Mouse (Mus musculus): Measurements from ENCODE around the gene Smoc1. TPM values are rescaled to one million over a fixed set of nuclear protein-coding genes. Genes with fewer than 3 reads are reported as not detected.

Gene Smoc1
- polyA plus RNA-seq, 1 experiment = 4.4 TPM

- H3K4me1 ChIP-seq (ENCODE audit: control insufficient read depth, insufficient read depth, insufficient read length, low read length) = no peaks in the 10 kb centered on the region
- TF ChIP-seq POLR2A (IDR thresholded peaks at IDR 0.05; ENCODE audit: low read depth, low read length) = no peak
- no peak for TF ChIP-seq CTCF (IDR thresholded peaks at IDR 0.05; ENCODE audit: extremely low read depth, insufficient read length, insufficient replicate concordance, low read depth, low read length)
- H3K4me3 ChIP-seq (ENCODE audit: low read depth, low read length) = no peak overlapping the region
- no peaks in the 10 kb centered on the region for H3K27me3 ChIP-seq (ENCODE audit: control insufficient read depth, insufficient read depth, low read length)
- no peaks in the 10 kb centered on the region for H3K36me3 ChIP-seq (ENCODE audit: control insufficient read depth, insufficient read depth, low read length)
- 74% methylated on average over 5 of the region's 5 CpGs for WGBS
- H3K27ac ChIP-seq (ENCODE audit: insufficient read depth, low read depth, low read length) = no peak overlapping the region
These were observed 124.3 kb downstream of the Smoc1 start for GRCm38 (mm10) chr12:81150917-81151316.

GRCm38 (mm10) chr12:81152082-81152481, 125.5 kb downstream of the Smoc1 start:
- WGBS = 47% methylated on average over 2 of the region's 2 CpGs
- no peaks in the 10 kb centered on the region for H3K36me3 ChIP-seq (ENCODE audit: control insufficient read depth, insufficient read depth, low read length)
- no peak overlapping the region for H3K27ac ChIP-seq (ENCODE audit: insufficient read depth, low read depth, low read length)
- no peak for TF ChIP-seq POLR2A (IDR thresholded peaks at IDR 0.05; ENCODE audit: low read depth, low read length)
- no peak for TF ChIP-seq CTCF (IDR thresholded peaks at IDR 0.05; ENCODE audit: extremely low read depth, insufficient read length, insufficient replicate concordance, low read depth, low read length)
- no peaks in the 10 kb centered on the region for H3K27me3 ChIP-seq (ENCODE audit: control insufficient read depth, insufficient read depth, low read length)
- no peaks in the 10 kb centered on the region for H3K4me1 ChIP-seq (ENCODE audit: control insufficient read depth, insufficient read depth, insufficient read length, low read length)
- H3K4me3 ChIP-seq (ENCODE audit: low read depth, low read length) = no peak overlapping the region

- Histone ChIP-seq H3K27me3 (ENCODE audit: control insufficient read depth, insufficient read depth, low read length) (no peaks in the 10 kb centered on the region), H3K27ac (ENCODE audit: insufficient read depth, low read depth, low read length) (no peak overlapping the region), H3K4me3 (ENCODE audit: low read depth, low read length) (no peak overlapping the region), H3K36me3 (ENCODE audit: control insufficient read depth, insufficient read depth, low read length) (no peaks in the 10 kb centered on the region), H3K4me1 (ENCODE audit: control insufficient read depth, insufficient read depth, insufficient read length, low read length) (no peaks in the 10 kb centered on the region)
- 68% methylated on average over 6 of the region's 6 CpGs for WGBS
- no peak for TF ChIP-seq CTCF (IDR thresholded peaks at IDR 0.05; ENCODE audit: extremely low read depth, insufficient read length, insufficient replicate concordance, low read depth, low read length)
- TF ChIP-seq POLR2A (IDR thresholded peaks at IDR 0.05; ENCODE audit: low read depth, low read length) = no peak
These were observed 129.1 kb downstream of the Smoc1 start for GRCm38 (mm10) chr12:81155675-81156074.

GRCm38 (mm10) chr12:81156841-81157240, 130.2 kb downstream of the Smoc1 start:
- Histone ChIP-seq H3K4me3 (ENCODE audit: low read depth, low read length) (no peak overlapping the region), H3K36me3 (ENCODE audit: control insufficient read depth, insufficient read depth, low read length) (no peaks in the 10 kb centered on the region), H3K27ac (ENCODE audit: insufficient read depth, low read depth, low read length) (no peak overlapping the region), H3K27me3 (ENCODE audit: control insufficient read depth, insufficient read depth, low read length) (no peaks in the 10 kb centered on the region), H3K4me1 (ENCODE audit: control insufficient read depth, insufficient read depth, insufficient read length, low read length) (no peaks in the 10 kb centered on the region)
- TF ChIP-seq CTCF (IDR thresholded peaks at IDR 0.05; ENCODE audit: extremely low read depth, insufficient read length, insufficient replicate concordance, low read depth, low read length) (no peak), POLR2A (IDR thresholded peaks at IDR 0.05; ENCODE audit: low read depth, low read length) (no peak)
- 68% methylated on average over 8 of the region's 8 CpGs for WGBS

- Histone ChIP-seq H3K27ac (ENCODE audit: insufficient read depth, low read depth, low read length) (no peak overlapping the region), H3K27me3 (ENCODE audit: control insufficient read depth, insufficient read depth, low read length) (no peaks in the 10 kb centered on the region), H3K36me3 (ENCODE audit: control insufficient read depth, insufficient read depth, low read length) (no peaks in the 10 kb centered on the region), H3K4me1 (ENCODE audit: control insufficient read depth, insufficient read depth, insufficient read length, low read length) (no peaks in the 10 kb centered on the region), H3K4me3 (ENCODE audit: low read depth, low read length) (no peak overlapping the region)
- 74% methylated on average over 2 of the region's 2 CpGs for WGBS
- no peak for TF ChIP-seq POLR2A (IDR thresholded peaks at IDR 0.05; ENCODE audit: low read depth, low read length)
- TF ChIP-seq CTCF (IDR thresholded peaks at IDR 0.05; ENCODE audit: extremely low read depth, insufficient read length, insufficient replicate concordance, low read depth, low read length) = no peak
These were observed 133.3 kb downstream of the Smoc1 start for GRCm38 (mm10) chr12:81159947-81160346.

GRCm38 (mm10) chr12:81160425-81160824, 133.8 kb downstream of the Smoc1 start:
- H3K36me3 ChIP-seq (ENCODE audit: control insufficient read depth, insufficient read depth, low read length) = no peaks in the 10 kb centered on the region
- no peak for TF ChIP-seq CTCF (IDR thresholded peaks at IDR 0.05; ENCODE audit: extremely low read depth, insufficient read length, insufficient replicate concordance, low read depth, low read length)
- no peak overlapping the region for H3K27ac ChIP-seq (ENCODE audit: insufficient read depth, low read depth, low read length)
- no peaks in the 10 kb centered on the region for H3K4me1 ChIP-seq (ENCODE audit: control insufficient read depth, insufficient read depth, insufficient read length, low read length)
- H3K27me3 ChIP-seq (ENCODE audit: control insufficient read depth, insufficient read depth, low read length) = no peaks in the 10 kb centered on the region
- H3K4me3 ChIP-seq (ENCODE audit: low read depth, low read length) = no peak overlapping the region
- 44% methylated on average over 3 of the region's 3 CpGs for WGBS

- H3K4me3 ChIP-seq (ENCODE audit: low read depth, low read length) = no peak overlapping the region
- no peak overlapping the region for H3K27ac ChIP-seq (ENCODE audit: insufficient read depth, low read depth, low read length)
- H3K36me3 ChIP-seq (ENCODE audit: control insufficient read depth, insufficient read depth, low read length) = no peaks in the 10 kb centered on the region
- no peaks in the 10 kb centered on the region for H3K27me3 ChIP-seq (ENCODE audit: control insufficient read depth, insufficient read depth, low read length)
- TF ChIP-seq CTCF (IDR thresholded peaks at IDR 0.05; ENCODE audit: extremely low read depth, insufficient read length, insufficient replicate concordance, low read depth, low read length) (no peak; the same call in 1 of the 2 replicates), POLR2A (IDR thresholded peaks at IDR 0.05; ENCODE audit: low read depth, low read length) (no peak)
- WGBS = 64% methylated on average over 5 of the region's 5 CpGs
- H3K4me1 ChIP-seq (ENCODE audit: control insufficient read depth, insufficient read depth, insufficient read length, low read length) = no peaks in the 10 kb centered on the region
These were observed 134.2 kb downstream of the Smoc1 start for GRCm38 (mm10) chr12:81160831-81161230.

- no peaks in the 10 kb centered on the region for H3K27me3 ChIP-seq (ENCODE audit: control insufficient read depth, insufficient read depth, low read length)
- H3K27ac ChIP-seq (ENCODE audit: insufficient read depth, low read depth, low read length) = no peak overlapping the region
- H3K4me3 ChIP-seq (ENCODE audit: low read depth, low read length) = no peak overlapping the region
- no peaks in the 10 kb centered on the region for H3K4me1 ChIP-seq (ENCODE audit: control insufficient read depth, insufficient read depth, insufficient read length, low read length)
- no peak for TF ChIP-seq CTCF (IDR thresholded peaks at IDR 0.05; ENCODE audit: extremely low read depth, insufficient read length, insufficient replicate concordance, low read depth, low read length)
- TF ChIP-seq POLR2A (IDR thresholded peaks at IDR 0.05; ENCODE audit: low read depth, low read length) = no peak
- H3K36me3 ChIP-seq (ENCODE audit: control insufficient read depth, insufficient read depth, low read length) = no peaks in the 10 kb centered on the region
- WGBS = 86% methylated on average over 2 of the region's 2 CpGs
These were observed 134.7 kb downstream of the Smoc1 start for GRCm38 (mm10) chr12:81161282-81161681.
